Mouse (Mus musculus): ENCODE data around the gene Setd1b.
"Not testable (repeated sequence)": the region's sequence is repeated elsewhere in the genome, so short reads cannot be mapped to it uniquely, and the experiment has no call there.

Gene Setd1b

GRCm38 (mm10) chr5:123162942-123163341, 20.9 kb downstream of the Setd1b start:
- no peak for DNase-seq (ENCODE audit: low spot score)

- DNase-seq (ENCODE audit: low spot score) = no peak
These were observed 24.4 kb downstream of the Setd1b start for GRCm38 (mm10) chr5:123166437-123166836.

GRCm38 (mm10) chr5:123167591-123167990, 25.6 kb downstream of the Setd1b start:
- no peak for DNase-seq (ENCODE audit: low spot score)

- DNase-seq (ENCODE audit: low spot score) = no peak
These were observed 27.3 kb downstream of the Setd1b start, which contains the start of gene Psmd9 for GRCm38 (mm10) chr5:123169284-123169683. Psmd9 (plus strand) TSS chr5:123169413.

- no peak for DNase-seq (ENCODE audit: low spot score)
These were observed 28.4 kb downstream of the Setd1b start for GRCm38 (mm10) chr5:123170365-123170764.

GRCm38 (mm10) chr5:123171646-123172350, 29.8 kb downstream of the Setd1b start:
- DNase-seq (ENCODE audit: low spot score) = peak; percentile 77

GRCm38 (mm10) chr5:123178792-123179191, 36.8 kb downstream of the Setd1b start:
- DNase-seq (ENCODE audit: low spot score) = no peak

GRCm38 (mm10) chr5:123180390-123180789, 38.4 kb downstream of the Setd1b start:
- DNase-seq (ENCODE audit: low spot score) = no peak

GRCm38 (mm10) chr5:123181536-123181935, 39.5 kb downstream of the Setd1b start:
- DNase-seq (ENCODE audit: low spot score) = no peak

- no peak for DNase-seq (ENCODE audit: low spot score)
These were observed 40.7 kb downstream of the Setd1b start, which contains the start of gene Hpd for GRCm38 (mm10) chr5:123182651-123183050. Hpd (minus strand) TSS chr5:123182727.

GRCm38 (mm10) chr5:123185966-123186365, 44.0 kb downstream of the Setd1b start:
- no peak for DNase-seq (ENCODE audit: low spot score)

- no peak for DNase-seq (ENCODE audit: low spot score)
These were observed 45.3 kb downstream of the Setd1b start for GRCm38 (mm10) chr5:123187306-123187705.

GRCm38 (mm10) chr5:123190912-123191311, 48.9 kb downstream of the Setd1b start:
- no peak for DNase-seq (ENCODE audit: low spot score)

GRCm38 (mm10) chr5:123191427-123191826, 49.4 kb downstream of the Setd1b start:
- DNase-seq (ENCODE audit: low spot score) = no peak

- DNase-seq (ENCODE audit: low spot score) = no peak
These were observed 50.7 kb downstream of the Setd1b start for GRCm38 (mm10) chr5:123192606-123193150.

GRCm38 (mm10) chr5:123193436-123193835, 51.4 kb downstream of the Setd1b start:
- DNase-seq (ENCODE audit: low spot score) = peak; percentile 71

- DNase-seq (ENCODE audit: low spot score) = no peak
These were observed 52.9 kb downstream of the Setd1b start for GRCm38 (mm10) chr5:123194856-123195255.

- DNase-seq (ENCODE audit: low spot score) = no peak
These were observed 53.6 kb downstream of the Setd1b start for GRCm38 (mm10) chr5:123195500-123196000.

GRCm38 (mm10) chr5:123196746-123197145, 54.8 kb downstream of the Setd1b start:
- DNase-seq (ENCODE audit: low spot score) = no peak

GRCm38 (mm10) chr5:123198523-123198922, 56.5 kb downstream of the Setd1b start:
- no peak for DNase-seq (ENCODE audit: low spot score)

- DNase-seq (ENCODE audit: low spot score) = not testable (repeated sequence)
These were observed 59.0 kb downstream of the Setd1b start for GRCm38 (mm10) chr5:123200816-123201522.

GRCm38 (mm10) chr5:123201523-123201892, 59.5 kb downstream of the Setd1b start:
- DNase-seq (ENCODE audit: low spot score) = no peak

GRCm38 (mm10) chr5:123201987-123202386, 60.0 kb downstream of the Setd1b start:
- no peak for DNase-seq (ENCODE audit: low spot score)

Data from spleen, adult 12 weeks (tissue).